Mouse (Mus musculus): ENCODE data around the gene Gpr183. TPM values are rescaled to one million over a fixed set of nuclear protein-coding genes. Genes with fewer than 3 reads are reported as not detected.

Gpr183 gene
- polyA plus RNA-seq, 1 experiment = not detected

DNA sequence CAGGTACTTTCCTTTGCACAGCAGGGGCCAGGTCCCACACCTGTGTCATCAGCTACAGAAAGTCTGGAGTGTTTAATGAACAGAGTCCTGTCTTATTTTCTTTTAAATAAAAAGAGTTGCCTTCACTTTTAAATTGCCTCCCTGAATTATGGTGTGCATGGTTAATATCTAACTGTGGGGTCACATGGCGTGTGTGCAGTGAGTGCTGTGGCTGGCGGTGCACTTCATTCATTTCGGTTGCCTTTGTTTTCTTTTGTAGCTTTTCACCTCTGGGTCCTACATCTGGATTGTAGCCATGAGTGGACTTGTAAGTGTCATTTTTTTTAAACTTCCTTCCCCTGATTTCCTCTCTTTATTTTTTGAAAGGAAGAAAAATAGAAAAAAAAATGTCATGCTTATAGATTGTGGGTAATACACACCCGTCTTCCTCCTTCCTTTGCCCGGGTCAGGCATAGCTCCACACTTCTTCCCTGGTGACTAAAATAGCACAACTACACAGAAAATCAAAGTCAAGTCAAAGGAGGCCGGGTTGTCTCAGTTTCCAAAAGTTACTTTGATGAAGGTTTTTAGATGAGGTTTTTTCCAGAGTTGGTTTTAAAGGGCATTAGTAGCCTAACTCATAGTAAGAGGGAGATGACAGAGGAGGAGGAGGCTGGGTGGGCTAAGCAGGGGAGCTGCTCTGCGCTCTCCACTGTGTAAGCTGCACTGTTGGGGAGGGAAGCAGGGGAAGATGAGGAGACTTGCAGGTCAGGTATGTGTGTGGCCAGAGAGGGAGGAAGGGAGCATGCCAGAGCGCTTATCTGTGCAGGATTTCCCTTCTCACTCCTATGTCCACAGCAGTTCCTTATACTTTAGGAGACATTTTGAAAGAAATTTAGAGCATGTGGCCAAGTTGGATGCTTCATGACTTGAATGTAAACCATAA is 18.3 kb upstream of the Gpr183 start:
- peaks cover 12% of the 10 kb centered on the region for H3K4me1 ChIP-seq (ENCODE audit: control insufficient read depth, insufficient read depth, low read length)
- H3K4me3 ChIP-seq (ENCODE audit: insufficient read depth, low read depth, low read length) = no peak overlapping the region
- H3K27ac ChIP-seq (ENCODE audit: insufficient read depth, low read depth, low read length) = no peak overlapping the region
- no peak for TF ChIP-seq CTCF (IDR thresholded peaks at IDR 0.05; ENCODE audit: insufficient read depth, low read depth, low read length)
- no peak for TF ChIP-seq POLR2A (IDR thresholded peaks at IDR 0.05; ENCODE audit: insufficient read depth, low read depth, low read length)
- WGBS = 84% methylated on average over 8 of the region's 8 CpGs

GRCm38 (mm10) chr14:121981531-121981930 is 16.5 kb upstream of the Gpr183 start:
- TF ChIP-seq POLR2A (IDR thresholded peaks at IDR 0.05; ENCODE audit: insufficient read depth, low read depth, low read length) = no peak
- no peak for TF ChIP-seq CTCF (IDR thresholded peaks at IDR 0.05; ENCODE audit: insufficient read depth, low read depth, low read length)
- 92% methylated on average over 1 of the region's 1 CpGs for WGBS
- Histone ChIP-seq H3K4me1 (ENCODE audit: control insufficient read depth, insufficient read depth, low read length) (peaks cover 8% of the 10 kb centered on the region; the same call in 1 of the 2 replicates), H3K27ac (ENCODE audit: insufficient read depth, low read depth, low read length) (no peak overlapping the region), H3K4me3 (ENCODE audit: insufficient read depth, low read depth, low read length) (no peak overlapping the region)

- TF ChIP-seq POLR2A (IDR thresholded peaks at IDR 0.05; ENCODE audit: insufficient read depth, low read depth, low read length) (no peak), CTCF (IDR thresholded peaks at IDR 0.05; ENCODE audit: insufficient read depth, low read depth, low read length) (no peak)
- 94% methylated on average over 10 of the region's 10 CpGs for WGBS
- Histone ChIP-seq H3K27ac (ENCODE audit: insufficient read depth, low read depth, low read length) (no peak overlapping the region), H3K4me3 (ENCODE audit: insufficient read depth, low read depth, low read length) (no peak overlapping the region), H3K4me1 (ENCODE audit: control insufficient read depth, insufficient read depth, low read length) (peaks cover 14% of the 10 kb centered on the region)
These were observed 8.1 kb upstream of the Gpr183 start for GRCm38 (mm10) chr14:121973114-121973513.

- H3K4me3 ChIP-seq (ENCODE audit: insufficient read depth, low read depth, low read length) = no peak overlapping the region
- WGBS = 100% methylated on average over 1 of the region's 1 CpGs
- H3K27ac ChIP-seq (ENCODE audit: insufficient read depth, low read depth, low read length) = no peak overlapping the region
- TF ChIP-seq POLR2A (IDR thresholded peaks at IDR 0.05; ENCODE audit: insufficient read depth, low read depth, low read length) (no peak), CTCF (IDR thresholded peaks at IDR 0.05; ENCODE audit: insufficient read depth, low read depth, low read length) (no peak)
- peaks cover 14% of the 10 kb centered on the region for H3K4me1 ChIP-seq (ENCODE audit: control insufficient read depth, insufficient read depth, low read length)
These were observed 5.4 kb upstream of the Gpr183 start for GRCm38 (mm10) chr14:121970402-121970801.

GRCm38 (mm10) chr14:121967095-121967494 is 2.1 kb upstream of the Gpr183 start:
- TF ChIP-seq CTCF (IDR thresholded peaks at IDR 0.05; ENCODE audit: insufficient read depth, low read depth, low read length) (no peak), POLR2A (IDR thresholded peaks at IDR 0.05; ENCODE audit: insufficient read depth, low read depth, low read length) (no peak)
- Histone ChIP-seq H3K27ac (ENCODE audit: insufficient read depth, low read depth, low read length) (no peak overlapping the region), H3K4me1 (ENCODE audit: control insufficient read depth, insufficient read depth, low read length) (peaks cover 24% of the 10 kb centered on the region), H3K4me3 (ENCODE audit: insufficient read depth, low read depth, low read length) (no peak overlapping the region)
- WGBS = 86% methylated on average over 4 of the region's 4 CpGs

GRCm38 (mm10) chr14:121965461-121965860 is 466 bp upstream of the Gpr183 start:
- Histone ChIP-seq H3K4me3 (ENCODE audit: insufficient read depth, low read depth, low read length) (no peak overlapping the region), H3K4me1 (ENCODE audit: control insufficient read depth, insufficient read depth, low read length) (peaks cover 36% of the 10 kb centered on the region), H3K27ac (ENCODE audit: insufficient read depth, low read depth, low read length) (no peak overlapping the region)
- WGBS = 92% methylated on average over 4 of the region's 4 CpGs
- TF ChIP-seq CTCF (IDR thresholded peaks at IDR 0.05; ENCODE audit: insufficient read depth, low read depth, low read length) (no peak), POLR2A (IDR thresholded peaks at IDR 0.05; ENCODE audit: insufficient read depth, low read depth, low read length) (no peak)

DNA sequence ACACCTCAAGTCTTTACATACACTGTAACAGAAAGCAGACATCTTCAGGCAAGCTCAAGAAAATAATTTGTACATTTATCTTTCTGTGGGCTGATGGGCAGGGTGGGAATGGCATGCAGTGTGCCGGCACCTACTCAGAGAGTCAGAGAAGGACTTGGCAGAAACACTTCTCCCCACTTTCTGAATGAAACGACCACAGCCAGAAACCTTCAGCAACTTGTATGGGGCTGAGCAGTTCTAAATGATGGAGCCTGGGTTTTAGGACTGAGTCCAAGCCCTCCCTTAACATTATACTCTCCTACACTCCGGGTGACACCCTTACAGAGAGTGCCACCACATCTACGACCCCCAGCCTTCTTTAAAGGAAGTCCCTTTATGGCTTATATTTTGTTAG is 1.1 kb downstream of the Gpr183 start:
- TF ChIP-seq POLR2A (IDR thresholded peaks at IDR 0.05; ENCODE audit: insufficient read depth, low read depth, low read length) = no peak
- H3K27ac ChIP-seq (ENCODE audit: insufficient read depth, low read depth, low read length) = peak overlapping the region; percentile 50
- 16% methylated on average over 4 of the region's 4 CpGs for WGBS
- H3K4me1 ChIP-seq (ENCODE audit: control insufficient read depth, insufficient read depth, low read length) = peaks cover 25% of the 10 kb centered on the region
- no peak overlapping the region for H3K4me3 ChIP-seq (ENCODE audit: insufficient read depth, low read depth, low read length)

DNA sequence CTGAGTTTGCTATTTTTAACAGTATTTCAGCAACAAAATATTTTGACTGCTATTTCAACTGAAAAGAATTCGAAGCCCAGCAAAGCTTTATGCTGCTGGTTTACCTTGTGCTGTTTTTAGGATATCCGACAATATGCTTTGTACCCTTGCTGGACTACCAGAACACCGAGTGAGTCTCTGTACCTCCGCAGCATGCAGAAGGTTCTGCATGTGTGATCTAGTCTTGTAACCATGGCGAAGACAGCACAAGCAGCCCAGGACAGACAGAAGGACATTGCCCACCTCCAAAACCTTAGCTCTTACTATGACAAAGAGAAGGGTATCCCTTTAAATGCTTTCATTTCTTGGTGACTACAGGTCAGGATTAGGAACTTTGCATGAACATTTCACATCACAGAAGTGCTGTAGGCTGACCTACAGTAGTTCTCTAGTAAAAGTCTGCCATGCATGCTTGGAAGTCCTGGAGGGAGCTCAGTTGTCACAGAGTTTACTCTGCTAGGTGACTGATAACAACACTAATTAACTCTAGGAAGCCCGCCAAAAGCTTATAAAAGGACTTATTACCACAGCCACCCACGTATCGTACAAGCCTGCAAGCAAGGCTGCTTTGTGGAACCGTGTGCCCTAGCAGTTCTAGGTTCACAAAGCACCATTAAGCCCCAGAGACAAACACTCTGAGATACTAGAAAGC is 1.6 kb downstream of the Gpr183 start:
- peaks cover 25% of the 10 kb centered on the region for H3K4me1 ChIP-seq (ENCODE audit: control insufficient read depth, insufficient read depth, low read length)
- peak overlapping the region; percentile 29; the same call in 1 of the 2 replicates for H3K27ac ChIP-seq (ENCODE audit: insufficient read depth, low read depth, low read length)
- 38% methylated on average over 9 of the region's 9 CpGs for WGBS
- no peak overlapping the region for H3K4me3 ChIP-seq (ENCODE audit: insufficient read depth, low read depth, low read length)
- no peak for TF ChIP-seq POLR2A (IDR thresholded peaks at IDR 0.05; ENCODE audit: insufficient read depth, low read depth, low read length)
- no peak for TF ChIP-seq CTCF (IDR thresholded peaks at IDR 0.05; ENCODE audit: insufficient read depth, low read depth, low read length)
